ENCODE assay signal across 26 mouse cellular contexts in genomic region chr3:63070786-63071185, GRCm38 (mm10).
"Had no signal": no experiment of that assay in that cellular context is flagged by ENCODE, and none has a peak within 500 bp of the region (broad histone marks: within the 10 kb centered on the region; RNA-seq: fewer than 3 reads in every experiment).

No protein-coding gene starts in this region.

- H3K9me3 ChIP-seq: heart, embryonic 10.5 days; heart, embryonic 12.5 days; hindbrain, embryonic 10.5 days; hindbrain, embryonic 12.5 days; intestine, embryonic 15.5 days; kidney, embryonic 15.5 days; limb, embryonic 13.5 days; limb, embryonic 15.5 days; liver, embryonic 12.5 days had no signal

- H3K4me1 ChIP-seq: hindbrain, embryonic 10.5 days; hindbrain, embryonic 12.5 days; intestine, embryonic 15.5 days; kidney, embryonic 15.5 days; limb, embryonic 13.5 days; limb, embryonic 15.5 days; liver, embryonic 12.5 days had no signal

- H3K4me3 ChIP-seq: heart, embryonic 10.5 days; heart, embryonic 12.5 days; hindbrain, embryonic 10.5 days; hindbrain, embryonic 12.5 days; intestine, embryonic 15.5 days; kidney, embryonic 15.5 days; limb, embryonic 13.5 days; limb, embryonic 15.5 days; liver, embryonic 12.5 days had no signal

- H3K9ac ChIP-seq: heart, embryonic 12.5 days; hindbrain, embryonic 12.5 days; hindbrain, embryonic 14.5 days; intestine, embryonic 15.5 days; kidney, embryonic 15.5 days; limb, embryonic 13.5 days; limb, embryonic 15.5 days; liver, embryonic 12.5 days; liver, embryonic 14.5 days had no signal

- H3K27me3 ChIP-seq: heart, embryonic 12.5 days; hindbrain, embryonic 12.5 days; intestine, embryonic 15.5 days; kidney, embryonic 15.5 days; limb, embryonic 13.5 days; limb, embryonic 15.5 days; liver, embryonic 12.5 days had no signal

- ATAC-seq: hindbrain, embryonic 16.5 days; inflammation-experienced regulatory T-cells, adult 6 months; intestine, embryonic 15.5 days; intestine, postnatal 0 days; liver, embryonic 12.5 days had no signal

- H3K4me2 ChIP-seq: heart, embryonic 12.5 days; hindbrain, embryonic 12.5 days; hindbrain, embryonic 14.5 days; intestine, embryonic 15.5 days; kidney, embryonic 15.5 days; limb, embryonic 13.5 days; limb, embryonic 15.5 days; liver, embryonic 12.5 days had no signal

- H3K36me3 ChIP-seq: heart, embryonic 10.5 days; heart, embryonic 12.5 days; hindbrain, embryonic 10.5 days; hindbrain, embryonic 12.5 days; intestine, embryonic 15.5 days; kidney, embryonic 15.5 days; limb, embryonic 13.5 days; limb, embryonic 15.5 days; liver, embryonic 12.5 days had no signal

- DNase-seq: gastrocnemius, postnatal 25 days; heart, adult 18-20 months; heart, postnatal 10 days; heart, postnatal 4 days; kidney, adult 2 months; kidney, adult 9 months; kidney, postnatal 10 days; kidney, postnatal 25 days; kidney, postnatal 4 days; layer of hippocampus, adult 9-11 months; layer of hippocampus, postnatal 36 days; left cerebral cortex, postnatal 4 days had no signal

- H3K27ac ChIP-seq: heart, embryonic 10.5 days; hindbrain, embryonic 10.5 days; hindbrain, embryonic 12.5 days; hindbrain, embryonic 14.5 days; intestine, embryonic 15.5 days; kidney, embryonic 15.5 days; limb, embryonic 13.5 days; limb, embryonic 15.5 days; liver, embryonic 12.5 days; liver, embryonic 14.5 days had no signal
